Mouse (Mus musculus) Patski (cell line): ENCODE measurements around the gene Rps3a1. TPM values are rescaled to one million over a fixed set of nuclear protein-coding genes. Genes with fewer than 3 reads are reported as not detected.

Experiments
- ATAC-seq: fragments of 100-300 bp; one replicate; pipeline ENCODE4 v1.8.0; 2021
- CTCF ChIA-PET: fragments of 350-600 bp; sonication (Branson Sonifier 250); formaldehyde crosslinking; loops from one replicate; lab custom pipeline; 2022; ENCODE audit warnings: inconsistent platforms; lab: Charles Lee
- POLR2A ChIA-PET: fragments of 350-600 bp; sonication (Branson Sonifier 250); formaldehyde crosslinking; loops from one replicate; lab custom pipeline; 2022; ENCODE audit warnings: antibody characterized with exemption, inconsistent platforms; lab: Charles Lee
- DNase-seq: peaks from one replicate; pipeline ENCODE4 v3.0.0-alpha.2; 2011; ENCODE audit warnings: low read depth, low spot score
- H3K27me3 ChIP-seq: fragments of 371-371 bp; one replicate; pipeline ENCODE4 v1.5.1; 2021
- CTCF ChIP-seq: fragments of 100-300 bp; IDR thresholded peaks from one replicate; pipeline ENCODE4 v1.5.1; 2021
- in situ Hi-C: fragments of 300-500 bp; cut with MboI; formaldehyde crosslinking; loops from 3 replicates; pipeline ENCODE4 v1.11.1; 2018; ENCODE audit warnings: low pct_unique_long_range_greater_than_20kb, mixed read lengths
- polyA plus RNA-seq: library from polyadenylated mRNA; unstranded; gene quantifications from one replicate; pipeline ENCODE4 v1.2.3, GENCODE M21; 2021

Gene Rps3a1
- polyA plus RNA-seq = 1,398 TPM

- H3K27me3 ChIP-seq = no peaks in the 10 kb centered on the region
- DNase-seq (peak; percentile 95), ATAC-seq (peak; percentile 94)
- no peak for TF ChIP-seq CTCF
- in situ Hi-C loops = loop anchor here (5.0 kb wide), 1 partner anchor 80 kb away; the partner anchor contains the start of gene Lrba
- ChIA-PET POLR2A (interaction anchor here (0.5 kb wide), 1 partner anchor 94 kb away, joined by 3 read pairs; no protein-coding TSS in a partner anchor), CTCF (interaction anchor here (0.9 kb wide), 1 partner anchor 79 kb away, joined by 3 read pairs; no protein-coding TSS in a partner anchor)
Measured at GRCm38 (mm10) chr3:86142263-86142933, at the start of gene Rps3a1. Gene Rps3a1 (minus strand): TSS chr3:86142702.

GRCm38 (mm10) chr3:86187736-86188389 is 45.4 kb upstream of the Rps3a1 start:
- ChIA-PET CTCF (no interaction called here), POLR2A (no interaction called here)
- DNase-seq (no peak), ATAC-seq (no peak)
- H3K27me3 ChIP-seq = no peaks in the 10 kb centered on the region
- in situ Hi-C loops = no loop called here
- no peak for TF ChIP-seq CTCF

GRCm38 (mm10) chr3:86184546-86184945 is 42.0 kb upstream of the Rps3a1 start:
- in situ Hi-C loops = no loop called here
- ChIA-PET POLR2A (interaction anchor here (1.1 kb wide), 1 partner anchor 9 kb away, joined by 3 read pairs; no protein-coding TSS in a partner anchor), CTCF (interaction anchor here (1.6 kb wide), 1 partner anchor 12 kb away, joined by 3 read pairs; no protein-coding TSS in a partner anchor)
- DNase-seq = no peak
- no peak for ATAC-seq
- no peak for TF ChIP-seq CTCF
- H3K27me3 ChIP-seq = no peaks in the 10 kb centered on the region

DNA sequence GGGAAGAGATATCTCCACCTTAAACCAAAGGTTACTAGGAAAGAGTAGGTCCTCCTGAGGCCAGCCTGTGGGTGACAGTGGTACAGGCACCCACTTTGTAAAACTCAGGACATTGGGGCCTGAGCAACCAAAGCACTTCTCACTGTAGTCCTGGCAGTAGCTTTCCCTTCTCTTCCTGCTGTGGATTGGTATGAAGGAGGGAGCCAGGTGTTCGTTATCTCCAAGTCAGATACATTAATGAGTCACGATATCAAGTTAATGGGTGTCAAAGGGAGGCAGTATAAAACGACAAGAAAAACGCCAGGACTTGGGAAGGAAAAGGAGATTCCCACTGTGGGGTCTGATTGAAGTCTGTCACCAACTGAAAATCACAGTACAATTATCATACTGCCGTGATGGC is 38.6 kb upstream of the Rps3a1 start:
- no peak for ATAC-seq
- no peaks in the 10 kb centered on the region for H3K27me3 ChIP-seq
- no peak for TF ChIP-seq CTCF
- in situ Hi-C loops = no loop called here
- DNase-seq = no peak
- CTCF ChIA-PET = interaction anchor here (0.8 to 1.4 kb wide), 3 partner anchors 11 to 23 kb away, joined by 3 to 4 read pairs (median 3); no protein-coding TSS in a partner anchor
- POLR2A ChIA-PET = no interaction called here

DNA sequence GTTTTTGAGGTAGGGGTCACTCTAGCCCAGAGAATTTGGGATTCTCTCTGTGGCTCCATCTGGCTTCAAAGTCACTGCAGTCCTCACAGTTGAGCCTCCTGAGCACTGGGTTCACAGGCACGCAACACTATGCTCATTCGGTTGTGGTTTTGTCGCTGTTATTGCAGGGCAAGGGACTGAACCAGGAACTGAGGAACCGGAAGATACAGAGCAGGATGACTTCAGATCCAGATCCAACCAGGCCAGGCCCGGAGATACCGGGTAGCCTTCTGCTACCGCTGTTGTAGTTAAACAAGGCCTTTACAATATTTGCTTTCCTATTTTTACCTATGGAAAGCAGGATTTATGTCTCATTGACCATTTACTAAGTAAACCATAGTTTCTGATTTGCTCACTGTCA is 37.2 kb upstream of the Rps3a1 start:
- in situ Hi-C loops = no loop called here
- no peaks in the 10 kb centered on the region for H3K27me3 ChIP-seq
- CTCF ChIA-PET = no interaction called here
- POLR2A ChIA-PET = interaction anchor here (1.1 kb wide), 1 partner anchor 10 kb away, joined by 3 read pairs; no protein-coding TSS in a partner anchor
- no peak for TF ChIP-seq CTCF
- DNase-seq (no peak), ATAC-seq (no peak)

DNA sequence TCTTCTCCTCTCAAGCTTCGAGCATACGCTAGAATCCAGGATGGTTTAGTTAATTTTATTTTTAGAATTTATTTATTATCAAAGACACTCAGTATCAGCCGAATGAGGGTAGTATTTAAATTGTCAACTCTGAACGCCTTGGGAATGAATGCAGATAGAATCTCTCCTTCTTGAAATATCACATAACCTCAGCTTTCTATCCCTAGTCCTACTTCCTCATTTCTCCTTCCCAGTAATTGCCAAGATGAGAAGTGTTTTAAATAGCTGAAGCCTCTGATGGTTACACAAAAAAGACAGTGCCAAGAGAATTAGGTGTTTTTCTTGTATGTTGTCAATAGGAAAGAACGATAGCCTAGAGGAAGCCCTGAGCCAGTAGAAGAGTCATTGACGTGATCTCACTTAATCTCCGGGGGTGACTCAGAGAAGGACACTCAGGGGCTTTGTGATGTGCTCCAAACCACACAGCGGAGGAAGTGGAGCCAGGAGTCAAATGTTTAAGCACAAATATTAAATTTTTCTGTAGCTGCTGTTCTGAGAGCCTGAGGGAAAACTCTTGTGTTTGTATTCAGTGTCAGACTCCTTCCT is 26.4 kb upstream of the Rps3a1 start:
- no peaks in the 10 kb centered on the region for H3K27me3 ChIP-seq
- peak; percentile 92 for ATAC-seq
- TF ChIP-seq CTCF = no peak
- POLR2A ChIA-PET = interaction anchor here (1.1 kb wide), 1 partner anchor 10 kb away, joined by 3 read pairs; no protein-coding TSS in a partner anchor
- CTCF ChIA-PET = interaction anchor here (1.0 kb wide), 1 partner anchor 22 kb away, joined by 3 read pairs; no protein-coding TSS in a partner anchor
- in situ Hi-C loops = no loop called here
- peak; percentile 90 for DNase-seq

DNA sequence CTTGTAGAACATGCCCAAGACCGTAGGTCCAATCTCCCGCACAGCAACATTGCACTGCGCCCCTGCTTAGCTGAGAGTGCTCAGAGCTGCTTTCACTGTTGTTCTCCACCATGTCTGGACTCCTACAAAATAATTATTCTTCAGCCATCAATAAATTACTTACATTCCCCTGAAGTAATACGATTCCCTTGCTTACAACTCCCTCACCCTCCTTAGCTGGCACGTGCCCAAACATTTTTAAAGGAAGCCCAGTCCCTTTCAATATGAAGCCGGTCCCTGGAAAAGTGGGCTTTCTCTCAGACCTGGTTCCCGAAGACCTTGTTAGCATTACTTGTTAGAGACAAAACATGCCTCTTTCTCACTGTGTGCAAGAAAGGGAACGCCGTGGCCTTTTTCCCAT is 7.0 kb upstream of the Rps3a1 start:
- CTCF ChIA-PET = no interaction called here
- POLR2A ChIA-PET = no interaction called here
- DNase-seq (no peak), ATAC-seq (no peak)
- no peak for TF ChIP-seq CTCF
- in situ Hi-C loops = no loop called here
- H3K27me3 ChIP-seq = no peaks in the 10 kb centered on the region

DNA sequence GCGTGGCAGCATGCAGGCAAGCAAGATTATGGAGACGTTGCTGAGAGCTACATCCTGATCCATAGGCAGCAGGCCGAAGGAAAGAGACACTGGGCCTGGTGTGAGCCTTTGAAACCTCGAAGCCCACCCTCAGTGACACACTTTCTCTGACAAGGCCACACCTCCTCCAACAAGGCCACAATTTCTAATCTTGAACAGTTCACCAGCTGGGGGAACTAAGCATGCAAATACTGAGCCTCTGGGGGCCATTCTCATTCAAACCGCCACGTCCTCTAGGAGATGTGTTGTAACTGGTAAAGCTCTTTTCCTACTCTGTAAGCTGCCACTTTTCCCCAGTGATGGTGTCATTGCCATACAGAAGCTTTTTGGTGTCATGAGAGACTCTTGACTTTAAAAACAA is 6.6 kb upstream of the Rps3a1 start:
- no peaks in the 10 kb centered on the region for H3K27me3 ChIP-seq
- no peak for ATAC-seq
- CTCF ChIA-PET = no interaction called here
- no peak for DNase-seq
- TF ChIP-seq CTCF = no peak
- in situ Hi-C loops = no loop called here
- POLR2A ChIA-PET = no interaction called here

- DNase-seq = no peak
- POLR2A ChIA-PET = no interaction called here
- CTCF ChIA-PET = no interaction called here
- in situ Hi-C loops = loop anchor here (5.0 kb wide), 1 partner anchor 79 kb away; the partner anchor contains the start of gene Lrba
- H3K27me3 ChIP-seq = no peaks in the 10 kb centered on the region
- no peak for ATAC-seq
- no peak for TF ChIP-seq CTCF
Measured at GRCm38 (mm10) chr3:86143343-86143742, 841 bp upstream of the Rps3a1 start.

- CTCF ChIA-PET = interaction anchor here (0.9 kb wide), 1 partner anchor 79 kb away, joined by 3 read pairs; no protein-coding TSS in a partner anchor
- peak; percentile 24 for ATAC-seq
- POLR2A ChIA-PET = interaction anchor here (0.5 kb wide), 1 partner anchor 93 kb away, joined by 3 read pairs; no protein-coding TSS in a partner anchor
- no peak for DNase-seq
- H3K27me3 ChIP-seq = no peaks in the 10 kb centered on the region
- no peak for TF ChIP-seq CTCF
- in situ Hi-C loops = loop anchor here (5.0 kb wide), 1 partner anchor 79 kb away; the partner anchor contains the start of gene Lrba
Measured at GRCm38 (mm10) chr3:86142934-86143317, 424 bp upstream of the Rps3a1 start.
